Mouse (Mus musculus) forebrain, embryonic 15.5 days (tissue): Measurements from ENCODE around the gene Ppp4r4. TPM values are rescaled to one million over a fixed set of nuclear protein-coding genes. Genes with fewer than 3 reads are reported as not detected.
A peak's percentile ranks its signal among the peaks of the same experiment; 100 is the strongest.
"Not testable (repeated sequence)": the region's sequence is repeated elsewhere in the genome, so short reads cannot be mapped to it uniquely, and the experiment has no call there.

Experiments used
- ATAC-seq: fragments of 200-750 bp; cut with Nextera tagmentation; replicated peaks from 2 replicates; pipeline ENCODE4 v1.8.0; 2017; ENCODE audit warnings: mild to moderate bottlenecking, moderate TSS enrichment, moderate library complexity
- H3K27ac ChIP-seq: fragments of 300-500 bp; sonication (generic); replicated peaks from 2 replicates; pipeline ENCODE4 v1.5.1; 2015; ENCODE audit warnings: mild to moderate bottlenecking, inconsistent platforms
- H3K27me3 ChIP-seq: fragments of 300-500 bp; sonication (generic); 2 replicates; pipeline ENCODE4 v1.6.1; 2015; ENCODE audit warnings: inconsistent platforms
- H3K36me3 ChIP-seq: fragments of 300-500 bp; sonication (generic); 2 replicates; pipeline ENCODE4 v1.6.1; 2015; ENCODE audit warnings: mild to moderate bottlenecking, inconsistent platforms
- H3K4me1 ChIP-seq: fragments of 300-500 bp; sonication (generic); 2 replicates; pipeline ENCODE4 v1.6.1; 2015; ENCODE audit warnings: inconsistent platforms
- H3K4me2 ChIP-seq: fragments of 300-500 bp; sonication (generic); replicated peaks from 2 replicates; pipeline ENCODE4 v1.6.1; 2015; ENCODE audit warnings: mild to moderate bottlenecking, inconsistent platforms
- H3K4me3 ChIP-seq: fragments of 300-500 bp; sonication (generic); 2 replicates; pipeline ENCODE4 v1.5.1; 2015; ENCODE audit warnings: mild to moderate bottlenecking, inconsistent platforms
- H3K9ac ChIP-seq: fragments of 300-500 bp; sonication (generic); replicated peaks from 2 replicates; pipeline ENCODE4 v1.6.1; 2015; ENCODE audit warnings: mild to moderate bottlenecking, inconsistent platforms
- H3K9me3 ChIP-seq: fragments of 300-500 bp; sonication (generic); 2 replicates; pipeline ENCODE4 v1.6.1; 2016; ENCODE audit warnings: inconsistent platforms
- WGBS: fragments of 180-500 bp; shearing (Covaris S2); methylation state at CpG from one replicate; pipeline ENCODE4 v1.1.7; 2015; ENCODE audit warnings: mixed read lengths; 5-methylcytosine and 5-hydroxymethylcytosine counted together
- polyA plus RNA-seq: library from polyadenylated mRNA; unstranded; fragments of >200 nt; fragmentation: Nextera tagmentation; extraction: Ambion mirVana; gene quantifications from 2 replicates; pipeline ENCODE4 v1.2.1, GENCODE M21; 2015

Gene Ppp4r4
- polyA plus RNA-seq, 1 experiment from 2014 or later, result 1.9 TPM

- H3K9ac ChIP-seq, H3K9me3 ChIP-seq, H3K4me1 ChIP-seq, H3K4me2 ChIP-seq, H3K4me3 ChIP-seq, H3K36me3 ChIP-seq, H3K27me3 ChIP-seq, H3K27ac ChIP-seq, ATAC-seq: not testable (repeated sequence)
- WGBS, result 91% methylated on average over 6 of the region's 6 CpGs
Observed at GRCm38 (mm10) chr12:103578148-103578547, 46.1 kb downstream of the Ppp4r4 start.

- ATAC-seq, result no peak
- Histone ChIP-seq H3K4me1 (no peaks in the 10 kb centered on the region), H3K36me3 (no peaks in the 10 kb centered on the region), H3K4me2 (no peak overlapping the region), H3K27ac (no peak overlapping the region), H3K4me3 (no peak overlapping the region), H3K9ac (no peak overlapping the region), H3K27me3 (no peaks in the 10 kb centered on the region), H3K9me3 (no peaks in the 10 kb centered on the region)
- 87% methylated on average over 8 of the region's 8 CpGs for WGBS
Observed at GRCm38 (mm10) chr12:103583771-103584170, 51.7 kb downstream of the Ppp4r4 start.

- H3K4me2 ChIP-seq, result no peak overlapping the region
- H3K27me3 ChIP-seq, result no peaks in the 10 kb centered on the region
- H3K27ac ChIP-seq, result no peak overlapping the region
- no peaks in the 10 kb centered on the region for H3K36me3 ChIP-seq
- 80% methylated on average over 2 of the region's 2 CpGs for WGBS
- H3K9ac ChIP-seq, result no peak overlapping the region
- no peaks in the 10 kb centered on the region for H3K9me3 ChIP-seq
- H3K4me3 ChIP-seq, result no peak overlapping the region
- no peak for ATAC-seq
- no peaks in the 10 kb centered on the region for H3K4me1 ChIP-seq
Observed at GRCm38 (mm10) chr12:103598411-103598810, 66.3 kb downstream of the Ppp4r4 start.

GRCm38 (mm10) chr12:103600364-103600763 lies 68.3 kb downstream of the Ppp4r4 start:
- Histone ChIP-seq H3K27ac (no peak overlapping the region), H3K9ac (no peak overlapping the region), H3K4me2 (no peak overlapping the region), H3K27me3 (no peaks in the 10 kb centered on the region), H3K4me3 (no peak overlapping the region), H3K9me3 (no peaks in the 10 kb centered on the region), H3K36me3 (no peaks in the 10 kb centered on the region), H3K4me1 (no peaks in the 10 kb centered on the region)
- no peak for ATAC-seq
- 18% methylated on average over 3 of the region's 3 CpGs for WGBS

GRCm38 (mm10) chr12:103601839-103602238 lies 69.8 kb downstream of the Ppp4r4 start:
- Histone ChIP-seq H3K36me3 (no peaks in the 10 kb centered on the region), H3K4me3 (no peak overlapping the region), H3K27ac (no peak overlapping the region), H3K4me1 (no peaks in the 10 kb centered on the region), H3K27me3 (no peaks in the 10 kb centered on the region), H3K9ac (no peak overlapping the region), H3K4me2 (no peak overlapping the region), H3K9me3 (no peaks in the 10 kb centered on the region)
- WGBS, result 87% methylated on average over 3 of the region's 3 CpGs
- ATAC-seq, result no peak

GRCm38 (mm10) chr12:103615141-103615540 lies 83.1 kb downstream of the Ppp4r4 start:
- Histone ChIP-seq H3K9ac (no peak overlapping the region), H3K27ac (no peak overlapping the region), H3K4me2 (no peak overlapping the region), H3K4me1 (no peaks in the 10 kb centered on the region), H3K27me3 (no peaks in the 10 kb centered on the region), H3K4me3 (no peak overlapping the region), H3K9me3 (no peaks in the 10 kb centered on the region), H3K36me3 (no peaks in the 10 kb centered on the region)
- no peak for ATAC-seq
- 82% methylated on average over 1 of the region's 1 CpGs for WGBS

GRCm38 (mm10) chr12:103615734-103616133 lies 83.7 kb downstream of the Ppp4r4 start:
- H3K4me3 ChIP-seq, result no peak overlapping the region
- H3K9me3 ChIP-seq, result no peaks in the 10 kb centered on the region
- no peak overlapping the region for H3K27ac ChIP-seq
- H3K27me3 ChIP-seq, result no peaks in the 10 kb centered on the region
- no peak for ATAC-seq
- H3K4me1 ChIP-seq, result no peaks in the 10 kb centered on the region
- 84% methylated on average over 4 of the region's 4 CpGs for whole genome bisulfite sequencing
- no peaks in the 10 kb centered on the region for H3K36me3 ChIP-seq
- no peak overlapping the region for H3K4me2 ChIP-seq
- no peak overlapping the region for H3K9ac ChIP-seq

- no peaks in the 10 kb centered on the region for H3K27me3 ChIP-seq
- H3K4me3 ChIP-seq, result no peak overlapping the region
- no peak overlapping the region for H3K9ac ChIP-seq
- no peaks in the 10 kb centered on the region for H3K9me3 ChIP-seq
- 90% methylated on average over 10 of the region's 10 CpGs for WGBS
- no peaks in the 10 kb centered on the region for H3K36me3 ChIP-seq
- H3K27ac ChIP-seq, result no peak overlapping the region
- no peak for ATAC-seq
- no peaks in the 10 kb centered on the region for H3K4me1 ChIP-seq
- H3K4me2 ChIP-seq, result no peak overlapping the region
Observed at GRCm38 (mm10) chr12:103616860-103617261, 84.8 kb downstream of the Ppp4r4 start.

- Histone ChIP-seq H3K9ac (no peak within 1 kb of the TSS), H3K27me3 (no peaks in the 10 kb centered on the region), H3K36me3 (no peaks in the 10 kb centered on the region), H3K4me1 (no peaks in the 10 kb centered on the region), H3K9me3 (no peaks in the 10 kb centered on the region), H3K4me2 (no peak within 1 kb of the TSS), H3K27ac (no peak within 1 kb of the TSS), H3K4me3 (no peak within 1 kb of the TSS)
- ATAC-seq, result no peak
- 73% methylated on average over 3 of the region's 3 CpGs for WGBS
Observed at GRCm38 (mm10) chr12:103631203-103631612, 99.1 kb downstream of the Ppp4r4 start, which contains the start of gene Serpina10. Serpina10 (minus strand) TSS chr12:103631444.

- Histone ChIP-seq H3K9me3 (no peaks in the 10 kb centered on the region), H3K27ac (no peak overlapping the region), H3K27me3 (no peaks in the 10 kb centered on the region), H3K4me3 (no peak overlapping the region), H3K36me3 (no peaks in the 10 kb centered on the region), H3K4me1 (no peaks in the 10 kb centered on the region), H3K4me2 (no peak overlapping the region), H3K9ac (no peak overlapping the region)
- 84% methylated on average over 2 of the region's 2 CpGs for WGBS
- ATAC-seq, result no peak
Observed at GRCm38 (mm10) chr12:103634430-103634829, 102.3 kb downstream of the Ppp4r4 start.

GRCm38 (mm10) chr12:103635846-103636245 lies 103.8 kb downstream of the Ppp4r4 start:
- Histone ChIP-seq H3K9ac (no peak overlapping the region), H3K27ac (no peak overlapping the region), H3K4me2 (no peak overlapping the region), H3K9me3 (no peaks in the 10 kb centered on the region), H3K27me3 (no peaks in the 10 kb centered on the region), H3K4me3 (no peak overlapping the region), H3K4me1 (no peaks in the 10 kb centered on the region), H3K36me3 (no peaks in the 10 kb centered on the region)
- WGBS, result 85% methylated on average over 2 of the region's 2 CpGs
- ATAC-seq, result no peak

GRCm38 (mm10) chr12:103643336-103643735 lies 111.3 kb downstream of the Ppp4r4 start:
- H3K4me1 ChIP-seq, result no peaks in the 10 kb centered on the region
- ATAC-seq, result peak; percentile 63; the same call in 1 of the 2 replicates
- H3K36me3 ChIP-seq, result no peaks in the 10 kb centered on the region

GRCm38 (mm10) chr12:103643818-103644217 lies 111.7 kb downstream of the Ppp4r4 start:
- Histone ChIP-seq H3K27me3 (no peaks in the 10 kb centered on the region), H3K4me3 (no peak overlapping the region), H3K9ac (no peak overlapping the region), H3K27ac (no peak overlapping the region), H3K4me1 (no peaks in the 10 kb centered on the region), H3K9me3 (no peaks in the 10 kb centered on the region), H3K4me2 (no peak overlapping the region), H3K36me3 (no peaks in the 10 kb centered on the region)
- ATAC-seq, result no peak
- WGBS, result 88% methylated on average over 3 of the region's 3 CpGs

More at GRCm38 (mm10) chr12:103643336-103643735, 111.3 kb downstream of the Ppp4r4 start:
- Histone ChIP-seq H3K9me3 (no peaks in the 10 kb centered on the region), H3K4me3 (no peak overlapping the region), H3K4me2 (no peak overlapping the region), H3K27me3 (no peaks in the 10 kb centered on the region), H3K27ac (no peak overlapping the region), H3K9ac (no peak overlapping the region)
- 0% methylated on average over 2 of the region's 2 CpGs for WGBS
